Mouse (Mus musculus) midbrain, embryonic 11.5 days (tissue): ENCODE results near the gene Ptges3. TPM values are rescaled to one million over a fixed set of nuclear protein-coding genes. Genes with fewer than 3 reads are reported as not detected.
"Not testable (repeated sequence)": the region's sequence is repeated elsewhere in the genome, so short reads cannot be mapped to it uniquely, and the experiment has no call there.

ENCODE experiments used
- ATAC-seq: fragments of 200-750 bp; cut with Nextera tagmentation; 2 replicates; pipeline ENCODE4 v1.8.0; 2017; ENCODE audit warnings: moderate TSS enrichment, moderate library complexity; ENCODE audit not compliant: low FRiP score
- DNase-seq: peaks from one replicate; pipeline ENCODE4 v3.0.0; 2015; ENCODE audit warnings: low spot score; ENCODE audit errors: missing footprints
- H3K27ac ChIP-seq: fragments of 300-500 bp; sonication (generic); 2 replicates; pipeline ENCODE4 v1.5.1; 2014; ENCODE audit warnings: low read depth, low read length
- H3K27me3 ChIP-seq: fragments of 300-500 bp; sonication (generic); 2 replicates; pipeline ENCODE4 v1.6.1; 2014; ENCODE audit warnings: mild to moderate bottlenecking, low read length, moderate library complexity, mixed read lengths; ENCODE audit not compliant: control insufficient read depth, insufficient read depth
- H3K36me3 ChIP-seq: fragments of 300-500 bp; sonication (generic); 2 replicates; pipeline ENCODE4 v1.6.1; 2014; ENCODE audit warnings: mild to moderate bottlenecking, low read length, moderate library complexity, mixed read lengths; ENCODE audit not compliant: control insufficient read depth, insufficient read depth
- H3K4me1 ChIP-seq: fragments of 300-500 bp; sonication (generic); 2 replicates; pipeline ENCODE4 v1.6.1; 2014; ENCODE audit warnings: low read length; ENCODE audit not compliant: control insufficient read depth, insufficient read depth
- H3K4me2 ChIP-seq: fragments of 300-500 bp; sonication (generic); 2 replicates; pipeline ENCODE4 v1.6.1; 2014; ENCODE audit warnings: mild to moderate bottlenecking, moderate library complexity
- H3K4me3 ChIP-seq: fragments of 300-500 bp; sonication (generic); 2 replicates; pipeline ENCODE4 v1.5.1; 2014; ENCODE audit warnings: low read depth, low read length
- H3K9ac ChIP-seq: fragments of 300-500 bp; sonication (generic); 2 replicates; pipeline ENCODE4 v1.6.1; 2014; ENCODE audit warnings: low read length
- H3K9me3 ChIP-seq: fragments of 300-500 bp; sonication (generic); 2 replicates; pipeline ENCODE4 v1.6.1; 2016; ENCODE audit warnings: low read length; ENCODE audit not compliant: control insufficient read depth
- WGBS: fragments of 180-500 bp; shearing (Covaris S2); extraction: QIAGEN DNeasy Blood & Tissue Kit; methylation state at CpG from one replicate; pipeline ENCODE4 v1.1.7; 2014; 5-methylcytosine and 5-hydroxymethylcytosine counted together
- polyA plus RNA-seq: library from polyadenylated mRNA; unstranded; fragments of >200 nt; fragmentation: Nextera tagmentation; extraction: Ambion mirVana; gene quantifications from 2 replicates; pipeline ENCODE4 v1.2.1, GENCODE M21; 2014

Gene Ptges3
- polyA plus RNA-seq, 1 experiment from 2014 or later: 692 TPM

GRCm38 (mm10) chr10:128069201-128069600 lies 10.4 kb downstream of the Ptges3 start:
- no peak overlapping the region for H3K9ac ChIP-seq
- ATAC-seq (no peak), DNase-seq (no peak)
- H3K4me3 ChIP-seq: no peak overlapping the region
- H3K9me3 ChIP-seq: no peaks in the 10 kb centered on the region
- 94% methylated on average over 4 of the region's 4 CpGs for WGBS
- H3K27ac ChIP-seq: no peak overlapping the region
- peaks cover 25% of the 10 kb centered on the region for H3K36me3 ChIP-seq
- H3K4me1 ChIP-seq: no peaks in the 10 kb centered on the region
- H3K27me3 ChIP-seq: no peaks in the 10 kb centered on the region
- no peak overlapping the region for H3K4me2 ChIP-seq

DNA sequence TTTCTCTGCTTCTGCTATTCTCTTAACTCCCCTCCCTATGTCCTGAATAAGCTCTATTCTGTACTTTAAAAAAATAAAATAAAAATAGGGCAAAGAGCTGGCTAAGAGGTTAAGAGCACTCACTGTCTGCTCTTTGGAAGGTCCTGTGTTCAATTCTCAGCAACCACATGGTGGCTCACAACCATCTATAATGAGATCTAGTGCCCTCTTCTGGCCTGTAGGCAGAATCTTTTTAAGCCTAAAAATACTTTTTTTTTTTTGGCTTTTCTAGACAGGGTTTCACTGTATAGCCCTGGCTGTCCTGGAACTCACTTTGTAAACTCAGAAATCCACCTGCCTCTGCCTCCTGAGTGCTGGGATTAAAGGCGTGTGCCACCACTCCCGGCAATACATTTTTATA lies 11.7 kb downstream of the Ptges3 start:
- H3K36me3 ChIP-seq: peaks cover 25% of the 10 kb centered on the region
- not testable (repeated sequence) for DNase-seq, H3K4me2 ChIP-seq, H3K4me1 ChIP-seq, H3K9me3 ChIP-seq, H3K27me3 ChIP-seq, H3K27ac ChIP-seq, H3K9ac ChIP-seq, ATAC-seq, H3K4me3 ChIP-seq
- 93% methylated on average over 2 of the region's 2 CpGs for WGBS

- 82% methylated on average over 5 of the region's 5 CpGs for WGBS
- ATAC-seq, H3K9me3 ChIP-seq: not testable (repeated sequence)
Observed at GRCm38 (mm10) chr10:128078269-128078668, 19.5 kb downstream of the Ptges3 start.

DNA sequence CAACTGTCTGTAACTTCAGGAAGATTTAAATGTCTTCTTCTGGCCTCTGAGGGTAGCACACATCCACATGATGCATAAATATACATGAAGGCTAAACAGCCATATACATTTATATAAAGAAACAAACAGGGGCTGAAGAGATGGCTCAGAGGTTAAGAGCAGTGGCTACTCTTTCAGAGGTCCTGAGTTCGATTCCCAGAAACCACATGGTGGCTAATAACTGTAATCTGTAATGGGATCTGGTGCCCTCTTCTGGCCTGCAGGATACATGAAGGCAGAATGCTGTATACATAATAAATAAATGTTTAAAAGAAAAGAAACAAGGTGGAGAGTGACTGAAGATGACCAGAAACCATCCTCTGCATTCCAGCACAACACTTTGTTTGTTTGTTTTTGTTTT lies 21.7 kb downstream of the Ptges3 start:
- no peaks in the 10 kb centered on the region for H3K9me3 ChIP-seq
- no peak for DNase-seq
- no peak overlapping the region for H3K4me3 ChIP-seq
- H3K36me3 ChIP-seq: peaks cover 11% of the 10 kb centered on the region
- 84% methylated on average over 1 of the region's 1 CpGs for WGBS
- ATAC-seq: no peak
- no peak overlapping the region for H3K27ac ChIP-seq
- no peak overlapping the region for H3K9ac ChIP-seq
- peaks cover 12% of the 10 kb centered on the region for H3K4me1 ChIP-seq
- H3K27me3 ChIP-seq: no peaks in the 10 kb centered on the region
- H3K4me2 ChIP-seq: no peak overlapping the region

More at GRCm38 (mm10) chr10:128078269-128078668, 19.5 kb downstream of the Ptges3 start:
- H3K4me3 ChIP-seq, H3K27ac ChIP-seq, H3K9ac ChIP-seq, H3K36me3 ChIP-seq, H3K4me2 ChIP-seq, DNase-seq, H3K27me3 ChIP-seq, H3K4me1 ChIP-seq: not testable (repeated sequence)

DNA sequence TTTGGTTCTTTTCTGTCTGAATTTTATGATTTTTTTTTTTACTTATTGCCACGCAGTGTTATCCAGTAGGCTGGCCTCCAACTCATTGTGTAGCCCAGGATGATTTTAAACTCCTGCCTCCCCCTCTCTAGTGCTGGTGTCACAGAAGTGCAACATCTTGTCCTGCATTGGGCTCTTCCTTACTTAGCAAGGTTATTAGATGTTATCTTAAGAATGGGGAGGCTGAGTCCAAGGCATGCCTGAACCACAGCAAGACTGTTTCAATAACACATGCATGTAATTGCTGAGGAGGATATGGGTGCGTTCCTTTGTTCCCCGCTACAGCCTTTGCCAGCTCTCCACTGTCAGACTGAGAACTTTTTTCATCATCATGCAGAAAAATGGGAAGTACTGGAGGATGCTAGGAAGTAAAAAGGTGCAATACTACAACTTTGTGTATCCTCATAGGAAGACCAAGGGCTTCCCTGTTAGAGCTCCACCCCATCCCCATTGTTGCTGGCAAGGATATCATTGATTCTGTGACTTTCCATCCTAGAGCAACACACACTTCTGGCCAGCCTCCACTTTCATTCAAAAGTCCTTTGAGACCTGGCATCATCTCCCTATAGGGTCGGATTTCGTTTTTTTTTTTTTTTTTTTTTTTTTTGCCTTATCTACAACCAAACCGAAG lies 23.2 kb downstream of the Ptges3 start:
- peak overlapping the region; percentile 64 for H3K4me2 ChIP-seq
- no peak overlapping the region for H3K27ac ChIP-seq
- peaks cover 17% of the 10 kb centered on the region for H3K36me3 ChIP-seq
- H3K4me3 ChIP-seq: peak overlapping the region; percentile 99
- H3K4me1 ChIP-seq: peaks cover 12% of the 10 kb centered on the region
- no peak for ATAC-seq
- no peaks in the 10 kb centered on the region for H3K27me3 ChIP-seq
- peak overlapping the region; percentile 73 for H3K9ac ChIP-seq
- WGBS: 74% methylated on average over 6 of the region's 6 CpGs
- no peak for DNase-seq
- H3K9me3 ChIP-seq: no peaks in the 10 kb centered on the region

DNA sequence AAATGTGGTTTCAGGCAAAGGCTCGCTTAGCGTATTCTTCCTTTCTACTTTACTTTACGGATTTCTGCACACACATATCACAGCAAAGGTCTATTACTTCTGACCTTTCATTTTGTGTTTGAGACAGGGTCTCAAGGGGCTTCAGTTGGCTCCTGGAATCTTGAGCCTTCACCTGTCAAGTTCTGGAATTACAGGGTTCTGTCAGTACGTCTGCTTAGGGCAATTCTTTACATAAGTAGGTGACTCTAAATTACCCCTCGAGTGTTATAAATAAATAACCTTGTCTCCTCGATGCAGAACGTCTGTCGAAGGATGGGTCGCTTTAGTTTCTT lies 23.7 kb downstream of the Ptges3 start:
- 20% methylated on average over 9 of the region's 9 CpGs for WGBS
- DNase-seq (no peak), ATAC-seq (0 out of 2 replicates have a peak, but pooled peaks have one; percentile 1)
- Histone ChIP-seq H3K4me2 (peak overlapping the region; percentile 64), H3K9ac (peak overlapping the region; percentile 73), H3K4me1 (peaks cover 12% of the 10 kb centered on the region), H3K27me3 (no peaks in the 10 kb centered on the region), H3K27ac (no peak overlapping the region), H3K36me3 (peaks cover 17% of the 10 kb centered on the region), H3K9me3 (no peaks in the 10 kb centered on the region), H3K4me3 (peak overlapping the region; percentile 99)

- peak; percentile 99 for ATAC-seq
- no peaks in the 10 kb centered on the region for H3K9me3 ChIP-seq
- peak; percentile 100 for DNase-seq
- peaks cover 12% of the 10 kb centered on the region for H3K4me1 ChIP-seq
- peak within 1 kb of the TSS; percentile 26; the same call in 1 of the 2 replicates for H3K27ac ChIP-seq
- WGBS: 0% methylated on average over 34 of the region's 34 CpGs
- H3K4me3 ChIP-seq: peak within 1 kb of the TSS; percentile 99
- peak within 1 kb of the TSS; percentile 96 for H3K4me2 ChIP-seq
- peaks cover 21% of the 10 kb centered on the region for H3K36me3 ChIP-seq
- H3K9ac ChIP-seq: peak within 1 kb of the TSS; percentile 97
- no peaks in the 10 kb centered on the region for H3K27me3 ChIP-seq
Observed at GRCm38 (mm10) chr10:128082880-128083421, 24.2 kb downstream of the Ptges3 start, which contains the start of gene Atp5b. TSS of gene Atp5b (plus strand) at chr10:128083273.

DNA sequence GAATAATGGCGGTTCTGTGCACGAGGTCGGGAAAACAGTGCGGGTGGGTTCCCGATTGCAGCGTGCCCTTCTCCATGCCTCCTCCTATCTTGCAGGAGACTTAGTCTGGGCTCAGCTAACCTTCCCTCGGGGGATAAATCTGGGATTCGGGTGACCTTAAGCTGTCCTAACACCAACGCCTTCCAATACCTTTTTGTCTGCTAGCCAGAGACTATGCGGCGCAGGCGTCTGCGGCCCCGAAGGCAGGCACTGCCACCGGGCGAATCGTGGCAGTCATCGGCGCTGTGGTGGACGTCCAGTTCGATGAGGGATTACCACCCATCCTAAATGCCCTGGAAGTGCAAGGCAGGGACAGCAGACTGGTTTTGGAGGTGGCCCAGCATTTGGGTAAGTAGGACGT lies 24.9 kb downstream of the Ptges3 start:
- peaks cover 12% of the 10 kb centered on the region for H3K4me1 ChIP-seq
- WGBS: under 1% methylated on average over 22 of the region's 22 CpGs
- no peaks in the 10 kb centered on the region for H3K9me3 ChIP-seq
- peak overlapping the region; percentile 97 for H3K9ac ChIP-seq
- peak; percentile 1; the same call in 1 of the 2 replicates for ATAC-seq
- peak overlapping the region; percentile 99 for H3K4me3 ChIP-seq
- peak overlapping the region; percentile 26; the same call in 1 of the 2 replicates for H3K27ac ChIP-seq
- peak; percentile 89 for DNase-seq
- H3K4me2 ChIP-seq: peak overlapping the region; percentile 96
- no peaks in the 10 kb centered on the region for H3K27me3 ChIP-seq
- peaks cover 27% of the 10 kb centered on the region for H3K36me3 ChIP-seq

- no peak for ATAC-seq
- Histone ChIP-seq H3K4me3 (peak overlapping the region; percentile 99), H3K9me3 (no peaks in the 10 kb centered on the region), H3K9ac (peak overlapping the region; percentile 97), H3K4me2 (peak overlapping the region; percentile 96), H3K27me3 (no peaks in the 10 kb centered on the region), H3K36me3 (peaks cover 30% of the 10 kb centered on the region), H3K4me1 (peaks cover 12% of the 10 kb centered on the region), H3K27ac (no peak overlapping the region)
- 8% methylated on average over 3 of the region's 3 CpGs for WGBS
- DNase-seq: no peak
Observed at GRCm38 (mm10) chr10:128084160-128084559, 25.4 kb downstream of the Ptges3 start.
